Mouse (Mus musculus) bone marrow macrophage, adult 2 months (primary cell): Measurements from ENCODE around the gene Prox2.

ENCODE experiments used
- CTCF ChIP-seq: IDR thresholded peaks from 2 replicates; pipeline ENCODE4 v1.5.1; 2012; ENCODE audit warnings: low read depth, mild to moderate bottlenecking, low read length, moderate library complexity
- POLR2A ChIP-seq: IDR thresholded peaks from 2 replicates; pipeline ENCODE4 v1.6.1; 2012; ENCODE audit warnings: mild to moderate bottlenecking, low read depth, low read length, borderline replicate concordance

DNA sequence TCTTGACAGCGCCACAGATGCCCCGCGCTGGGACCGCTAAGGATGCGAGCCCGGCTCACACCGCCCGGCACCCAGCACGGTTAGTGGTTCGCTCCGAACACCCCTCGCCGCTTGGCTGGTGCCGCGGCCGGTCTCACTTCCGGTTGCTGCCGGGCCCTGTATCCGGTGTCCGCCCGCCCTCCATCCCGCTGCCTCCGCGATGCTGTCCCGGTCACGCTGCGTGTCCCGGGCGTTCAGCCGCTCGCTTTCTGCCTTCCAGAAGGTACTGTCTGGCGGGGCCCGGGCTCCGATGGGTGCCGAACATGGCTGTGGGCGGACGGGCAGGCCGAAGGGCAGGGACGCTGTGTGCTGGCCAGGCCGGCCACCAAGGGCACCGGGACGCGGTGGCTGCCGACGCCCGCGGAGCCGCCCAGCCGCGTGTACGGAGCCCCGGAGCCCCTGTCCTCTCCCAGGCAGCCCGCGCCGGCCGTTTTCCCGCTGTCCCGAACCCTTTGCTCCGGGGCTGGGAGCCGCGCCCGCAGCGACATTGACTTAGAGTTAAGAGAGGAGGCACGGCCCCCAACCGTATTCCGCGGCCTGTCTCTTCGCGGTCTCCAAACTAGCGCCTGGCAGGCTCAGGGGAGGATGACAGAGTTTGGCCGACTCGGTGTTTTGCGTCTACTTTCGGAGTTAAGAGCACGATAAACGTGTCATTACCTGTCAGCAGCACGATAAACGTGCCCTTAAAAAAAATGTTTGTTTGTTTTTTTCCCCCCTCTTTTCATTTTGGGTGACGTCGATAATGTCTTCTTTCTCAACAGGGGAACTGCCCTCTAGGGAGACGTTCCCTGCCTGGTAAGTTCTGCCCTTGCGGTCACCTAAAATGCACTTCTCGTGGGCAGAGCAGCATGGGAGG is at the start of gene Prox2, which contains the start of gene Dlst:
- no peak for TF ChIP-seq POLR2A
- no peak for TF ChIP-seq CTCF
